Mouse (Mus musculus) forebrain, postnatal 0 days (tissue): Measurements from ENCODE around the gene Cradd. TPM values are rescaled to one million over a fixed set of nuclear protein-coding genes. Genes with fewer than 3 reads are reported as not detected.

ENCODE experiments used
- ATAC-seq: fragments of 200-750 bp; cut with Nextera tagmentation; 2 replicates; pipeline ENCODE4 v1.8.0; 2017; ENCODE audit warnings: mild to moderate bottlenecking, moderate library complexity
- DNase-seq: peaks from one replicate; pipeline ENCODE4 v3.0.0-alpha.2; 2015
- H3K27ac ChIP-seq: fragments of 300-500 bp; sonication (generic); 2 replicates; pipeline ENCODE4 v1.5.1; 2014; ENCODE audit warnings: low read depth, mild to moderate bottlenecking, antibody characterized with exemption, low read length, moderate library complexity, mixed read lengths
- H3K27me3 ChIP-seq: fragments of 300-500 bp; sonication (generic); 2 replicates; pipeline ENCODE4 v1.6.1; 2014; ENCODE audit warnings: mild to moderate bottlenecking, low read length, mixed read lengths; ENCODE audit not compliant: insufficient read depth
- H3K36me3 ChIP-seq: fragments of 300-500 bp; sonication (generic); 2 replicates; pipeline ENCODE4 v1.6.1; 2014; ENCODE audit warnings: mild to moderate bottlenecking, moderate library complexity; ENCODE audit not compliant: insufficient read depth
- H3K4me1 ChIP-seq: fragments of 300-500 bp; sonication (generic); 2 replicates; pipeline ENCODE4 v1.6.1; 2014; ENCODE audit warnings: antibody characterized with exemption; ENCODE audit not compliant: insufficient read depth
- H3K4me2 ChIP-seq: fragments of 300-500 bp; sonication (generic); 2 replicates; pipeline ENCODE4 v1.6.1; 2014; ENCODE audit warnings: low read depth, mild to moderate bottlenecking, moderate library complexity
- H3K4me3 ChIP-seq: fragments of 300-500 bp; sonication (generic); 2 replicates; pipeline ENCODE4 v1.5.1; 2014; ENCODE audit warnings: low read depth, low read length, mixed read lengths
- H3K9ac ChIP-seq: fragments of 300-500 bp; sonication (generic); 2 replicates; pipeline ENCODE4 v1.6.1; 2014; ENCODE audit warnings: mild to moderate bottlenecking
- H3K9me3 ChIP-seq: fragments of 300-500 bp; sonication (generic); 2 replicates; pipeline ENCODE4 v1.6.1; 2016; ENCODE audit warnings: low read length
- CTCF ChIP-seq: sonication (generic); IDR thresholded peaks from 2 replicates; pipeline ENCODE4 v1.5.1; 2016; ENCODE audit warnings: antibody characterized with exemption, control low read depth, low read depth
- WGBS: fragments of 180-500 bp; shearing (Covaris S2); extraction: QIAGEN DNeasy Blood & Tissue Kit; methylation state at CpG from one replicate; pipeline ENCODE4 v1.1.7; 2014; 5-methylcytosine and 5-hydroxymethylcytosine counted together
- polyA plus RNA-seq: library from polyadenylated mRNA; unstranded; fragments of >200 nt; fragmentation: Nextera tagmentation; extraction: Ambion mirVana; gene quantifications from 2 replicates; pipeline ENCODE4 v1.2.1, GENCODE M21; 2015
- total RNA-seq: library from RNA; depleted of rRNA; stranded (reverse); fragments of >200 nt; gene quantifications from 2 replicates; pipeline ENCODE4 v1.2.3, GENCODE M21; 2014

Gene Cradd
- total and polyA plus RNA-seq, 2 experiments from 2014 or later: 8.3 to 10.3 TPM

GRCm38 (mm10) chr10:95226772-95227171, 97.2 kb downstream of the Cradd start:
- DNase-seq (no peak), ATAC-seq (no peak)
- Histone ChIP-seq H3K36me3 (no peaks in the 10 kb centered on the region), H3K27me3 (no peaks in the 10 kb centered on the region), H3K27ac (no peak overlapping the region), H3K4me3 (no peak overlapping the region), H3K4me2 (no peak overlapping the region), H3K4me1 (no peaks in the 10 kb centered on the region; the same call in 1 of the 2 replicates), H3K9me3 (no peaks in the 10 kb centered on the region), H3K9ac (no peak overlapping the region)
- WGBS: 75% methylated on average over 4 of the region's 4 CpGs
- no peak for TF ChIP-seq CTCF

GRCm38 (mm10) chr10:95225006-95225405, 98.9 kb downstream of the Cradd start:
- Histone ChIP-seq H3K9me3 (no peaks in the 10 kb centered on the region), H3K27me3 (no peaks in the 10 kb centered on the region), H3K9ac (no peak overlapping the region), H3K4me1 (no peaks in the 10 kb centered on the region; the same call in 1 of the 2 replicates), H3K36me3 (no peaks in the 10 kb centered on the region), H3K4me3 (no peak overlapping the region), H3K27ac (no peak overlapping the region), H3K4me2 (no peak overlapping the region)
- no peak for ATAC-seq
- DNase-seq: no peak
- no peak for TF ChIP-seq CTCF
- 93% methylated on average over 4 of the region's 4 CpGs for WGBS

- ATAC-seq: no peak
- no peaks in the 10 kb centered on the region for H3K36me3 ChIP-seq
- WGBS: 70% methylated on average over 16 of the region's 16 CpGs
- DNase-seq: no peak
- no peak overlapping the region for H3K27ac ChIP-seq
- no peaks in the 10 kb centered on the region for H3K9me3 ChIP-seq
- no peak overlapping the region for H3K4me3 ChIP-seq
- no peak overlapping the region for H3K9ac ChIP-seq
- no peaks in the 10 kb centered on the region for H3K4me1 ChIP-seq
- H3K27me3 ChIP-seq: no peaks in the 10 kb centered on the region
- H3K4me2 ChIP-seq: no peak overlapping the region
- no peak for TF ChIP-seq CTCF
Observed at GRCm38 (mm10) chr10:95223211-95223610, 100.7 kb downstream of the Cradd start.

DNA sequence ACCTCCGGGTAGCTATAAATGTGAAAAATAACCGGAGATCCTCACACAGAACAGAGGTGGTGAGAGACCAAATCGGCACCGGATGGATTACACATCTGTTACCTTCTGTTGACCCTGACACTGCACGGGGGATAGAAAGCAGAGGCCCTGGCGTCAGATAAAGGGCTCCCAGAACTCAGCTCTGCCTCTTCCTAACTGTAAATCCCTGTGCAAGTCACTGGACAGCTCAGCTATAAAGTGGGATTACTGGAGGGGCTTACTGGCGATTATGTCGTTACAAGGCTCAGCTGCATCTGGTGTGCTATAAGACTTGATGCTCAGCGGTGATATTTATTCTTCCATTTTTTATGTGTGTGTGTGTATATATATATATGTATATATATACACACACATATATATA, 102.0 kb downstream of the Cradd start:
- H3K4me3 ChIP-seq: no peak overlapping the region
- no peaks in the 10 kb centered on the region for H3K9me3 ChIP-seq
- 85% methylated on average over 9 of the region's 9 CpGs for WGBS
- no peak for TF ChIP-seq CTCF
- DNase-seq (no peak), ATAC-seq (no peak)
- H3K27me3 ChIP-seq: no peaks in the 10 kb centered on the region
- no peak overlapping the region for H3K9ac ChIP-seq
- no peak overlapping the region for H3K4me2 ChIP-seq
- no peaks in the 10 kb centered on the region for H3K4me1 ChIP-seq
- no peaks in the 10 kb centered on the region for H3K36me3 ChIP-seq
- H3K27ac ChIP-seq: no peak overlapping the region

- no peak for ATAC-seq
- Histone ChIP-seq H3K27ac (no peak overlapping the region), H3K4me2 (no peak overlapping the region), H3K9me3 (no peaks in the 10 kb centered on the region), H3K4me3 (no peak overlapping the region), H3K36me3 (no peaks in the 10 kb centered on the region), H3K27me3 (no peaks in the 10 kb centered on the region), H3K4me1 (no peaks in the 10 kb centered on the region), H3K9ac (no peak overlapping the region)
- TF ChIP-seq CTCF: no peak
- WGBS: 39% methylated on average over 3 of the region's 3 CpGs
- DNase-seq: no peak
Observed at GRCm38 (mm10) chr10:95220536-95220935, 103.4 kb downstream of the Cradd start.

DNA sequence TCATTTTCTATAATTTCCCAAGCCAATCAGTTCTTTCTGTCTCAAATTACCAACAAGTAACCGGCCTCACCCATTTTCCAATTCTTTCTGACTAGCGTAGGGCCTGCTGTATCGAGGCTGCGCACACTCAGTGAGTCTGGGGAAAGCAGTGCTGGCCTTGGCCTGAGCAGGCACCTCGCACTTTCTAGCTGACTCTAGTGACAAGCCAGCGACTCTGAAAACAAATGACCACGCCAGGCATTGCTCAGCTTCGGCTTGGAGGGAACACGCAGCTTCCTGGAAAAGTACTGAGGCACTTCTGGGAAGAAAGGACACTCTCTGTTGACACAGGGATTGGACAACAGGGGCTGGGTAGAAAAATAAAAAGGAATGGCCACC, 105.3 kb downstream of the Cradd start:
- no peaks in the 10 kb centered on the region for H3K4me1 ChIP-seq
- H3K27me3 ChIP-seq: no peaks in the 10 kb centered on the region
- no peak overlapping the region for H3K9ac ChIP-seq
- no peak overlapping the region for H3K4me3 ChIP-seq
- H3K4me2 ChIP-seq: no peak overlapping the region
- WGBS: 80% methylated on average over 9 of the region's 9 CpGs
- H3K27ac ChIP-seq: no peak overlapping the region
- H3K9me3 ChIP-seq: no peaks in the 10 kb centered on the region
- no peaks in the 10 kb centered on the region for H3K36me3 ChIP-seq
- TF ChIP-seq CTCF: no peak
- DNase-seq: no peak
- ATAC-seq: no peak

GRCm38 (mm10) chr10:95217956-95218682, 105.8 kb downstream of the Cradd start:
- no peaks in the 10 kb centered on the region for H3K4me1 ChIP-seq
- WGBS: 68% methylated on average over 18 of the region's 18 CpGs
- no peaks in the 10 kb centered on the region for H3K9me3 ChIP-seq
- H3K27ac ChIP-seq: no peak overlapping the region
- DNase-seq (no peak), ATAC-seq (no peak)
- no peaks in the 10 kb centered on the region for H3K36me3 ChIP-seq
- H3K27me3 ChIP-seq: no peaks in the 10 kb centered on the region
- no peak overlapping the region for H3K4me2 ChIP-seq
- H3K4me3 ChIP-seq: no peak overlapping the region
- H3K9ac ChIP-seq: no peak overlapping the region
- peak; percentile 21; the same call in 1 of the 2 replicates for TF ChIP-seq CTCF
